Mouse (Mus musculus): ENCODE measurements at regions not wholly inside any gene's neighbourhood (a gene's known extent, or its start where the extent isn't known, plus 50 kb on each side); places are given as distances from the start of the nearest gene placed in this dataset.

DNA sequence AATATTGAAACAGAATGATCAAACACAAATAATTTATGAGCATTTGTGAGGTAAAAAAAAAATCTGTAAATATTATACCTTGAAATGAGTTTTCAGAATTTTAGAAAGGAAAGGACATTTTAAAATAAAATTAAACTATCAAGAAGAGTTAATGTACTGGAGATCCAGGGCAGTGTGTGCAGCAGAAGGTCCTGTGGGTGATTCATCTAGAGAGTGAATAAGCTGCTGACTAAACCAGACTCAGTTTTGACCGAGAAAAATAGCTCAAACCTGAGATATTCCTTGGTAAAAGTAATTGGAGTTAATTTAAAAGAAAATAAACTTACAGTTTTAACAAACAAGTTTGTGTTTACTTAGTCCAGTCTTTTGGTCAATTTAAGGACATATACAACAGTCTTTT lies 1118.6 kb upstream of the Celf2 start:
- no peak for DNase-seq (ENCODE audit: low spot score)

GRCm38 (mm10) chr2:8628485-8629208 lies 1119.3 kb upstream of the Celf2 start:
- DNase-seq (ENCODE audit: low spot score): no peak

DNA sequence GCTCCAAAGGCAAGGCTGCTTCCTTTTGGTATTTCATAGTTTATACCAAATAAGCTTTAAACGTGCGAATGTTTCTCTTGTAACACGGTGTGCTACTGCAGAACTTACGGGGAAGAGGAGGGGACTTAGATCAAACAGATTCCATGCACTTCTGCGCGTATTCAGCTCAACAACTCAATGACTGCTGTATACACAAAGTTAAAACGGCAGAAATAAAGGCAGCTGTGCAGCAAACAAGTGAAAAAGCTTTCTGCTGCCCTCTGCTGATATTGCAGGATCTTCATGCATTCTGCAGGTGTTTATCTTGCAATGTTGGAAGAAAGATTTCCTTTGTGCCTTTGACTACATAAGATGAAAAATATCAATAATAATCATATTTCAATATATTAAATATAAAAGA lies 1128.7 kb upstream of the Celf2 start:
- peak; percentile 6 for DNase-seq (ENCODE audit: low spot score)

- no peak for DNase-seq (ENCODE audit: low spot score)
Observed at GRCm38 (mm10) chr2:8639282-8639681, 1129.9 kb upstream of the Celf2 start.

DNA sequence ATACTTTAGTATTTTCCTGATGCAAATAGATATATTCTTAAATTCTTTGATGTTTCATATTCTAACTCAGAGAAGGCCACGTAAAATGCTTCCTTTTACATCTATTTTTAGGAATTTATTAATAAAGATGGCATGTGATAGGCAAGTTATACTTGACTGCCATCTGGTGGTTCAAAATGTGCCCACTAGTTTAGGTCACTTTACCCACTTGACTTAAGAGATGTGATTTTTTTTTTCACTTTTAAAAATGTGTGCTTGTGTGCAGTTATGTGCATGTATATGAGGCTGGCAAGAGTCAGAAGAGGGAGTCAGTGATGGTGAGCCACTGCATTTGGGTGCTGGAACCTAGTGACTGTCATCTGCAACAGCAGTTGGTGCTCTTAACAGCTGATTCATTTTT lies 1136.1 kb upstream of the Celf2 start:
- DNase-seq (ENCODE audit: low spot score): no peak

GRCm38 (mm10) chr2:8660544-8660943 lies 1151.2 kb upstream of the Celf2 start:
- DNase-seq (ENCODE audit: low spot score): no peak

- DNase-seq (ENCODE audit: low spot score): peak; percentile 9
Observed at GRCm38 (mm10) chr2:8673751-8674378, 1164.5 kb upstream of the Celf2 start.

GRCm38 (mm10) chr2:8675537-8675936 lies 1166.2 kb upstream of the Celf2 start:
- no peak for DNase-seq (ENCODE audit: low spot score)

DNA sequence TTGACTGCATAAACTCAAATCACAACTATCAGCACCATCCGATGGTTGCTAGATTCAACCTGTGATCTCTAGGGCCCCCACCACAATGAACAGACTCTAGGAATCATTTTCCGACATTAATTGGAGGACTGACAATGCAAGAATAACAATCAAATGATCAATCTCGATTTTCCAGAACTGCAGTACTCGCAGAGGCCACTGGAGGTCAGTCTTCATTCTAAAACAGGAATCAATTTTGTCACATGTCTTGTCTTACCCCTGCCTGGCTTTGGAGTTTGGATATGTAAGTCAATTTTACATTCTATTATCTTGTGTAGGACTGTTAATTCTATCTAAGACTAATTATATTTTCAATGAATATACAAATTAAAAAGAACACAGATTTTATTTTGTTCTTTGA lies 1167.2 kb upstream of the Celf2 start:
- no peak for DNase-seq (ENCODE audit: low spot score)

GRCm38 (mm10) chr2:8690846-8691643 lies 1181.7 kb upstream of the Celf2 start:
- no peak for DNase-seq (ENCODE audit: low spot score)

GRCm38 (mm10) chr2:8729306-8729705 lies 1151.7 kb upstream of the 4930412O13Rik start:
- DNase-seq (ENCODE audit: low spot score): no peak

DNA sequence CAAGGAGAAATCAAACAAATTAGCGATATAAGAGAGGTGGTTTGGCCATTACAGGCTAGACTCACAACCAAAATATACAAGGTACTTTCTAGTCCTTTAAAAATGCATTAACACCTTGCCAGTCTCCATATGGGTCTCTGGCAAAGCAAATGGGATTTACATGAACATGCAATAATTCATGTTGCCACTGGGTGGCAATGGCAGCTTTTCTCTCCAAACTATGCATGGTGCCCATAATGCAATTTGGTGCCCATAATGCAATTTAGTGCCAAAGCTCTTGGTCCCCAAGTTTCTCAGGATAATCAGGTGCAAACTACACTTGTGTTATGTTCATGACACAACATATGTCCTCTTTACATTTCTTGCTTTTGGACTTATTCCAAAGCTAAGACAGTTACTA lies 1126.9 kb upstream of the 4930412O13Rik start:
- peak; percentile 4 for DNase-seq (ENCODE audit: low spot score)

DNA sequence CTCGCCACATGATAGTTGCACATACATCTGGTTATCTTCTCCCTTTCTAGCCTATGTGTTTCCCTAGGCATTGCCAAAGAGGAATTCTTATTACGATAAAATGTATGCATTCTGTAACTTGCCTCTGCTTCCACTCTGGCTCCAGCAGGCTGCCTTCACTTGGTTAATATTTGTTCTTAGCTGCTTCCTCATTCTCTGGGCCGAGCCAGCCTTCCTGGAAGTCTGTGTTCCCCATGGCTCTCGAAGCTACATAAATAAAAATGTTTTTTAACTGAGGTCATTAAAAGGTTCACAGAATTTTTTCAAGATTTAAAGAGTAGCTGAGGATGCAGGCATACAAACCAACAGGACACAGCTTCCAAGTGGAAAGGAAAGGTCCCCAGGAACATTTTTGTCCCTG lies 1124.5 kb upstream of the 4930412O13Rik start:
- no peak for DNase-seq (ENCODE audit: low spot score)

GRCm38 (mm10) chr2:8770636-8771035 lies 1110.4 kb upstream of the 4930412O13Rik start:
- DNase-seq (ENCODE audit: low spot score): no peak

GRCm38 (mm10) chr2:8781152-8781935 lies 1099.7 kb upstream of the 4930412O13Rik start:
- DNase-seq (ENCODE audit: low spot score): no peak

- DNase-seq (ENCODE audit: low spot score): no peak
Observed at GRCm38 (mm10) chr2:8782225-8782624, 1098.8 kb upstream of the 4930412O13Rik start.

GRCm38 (mm10) chr2:8802061-8802460 lies 1079.0 kb upstream of the 4930412O13Rik start:
- DNase-seq (ENCODE audit: low spot score): no peak

DNA sequence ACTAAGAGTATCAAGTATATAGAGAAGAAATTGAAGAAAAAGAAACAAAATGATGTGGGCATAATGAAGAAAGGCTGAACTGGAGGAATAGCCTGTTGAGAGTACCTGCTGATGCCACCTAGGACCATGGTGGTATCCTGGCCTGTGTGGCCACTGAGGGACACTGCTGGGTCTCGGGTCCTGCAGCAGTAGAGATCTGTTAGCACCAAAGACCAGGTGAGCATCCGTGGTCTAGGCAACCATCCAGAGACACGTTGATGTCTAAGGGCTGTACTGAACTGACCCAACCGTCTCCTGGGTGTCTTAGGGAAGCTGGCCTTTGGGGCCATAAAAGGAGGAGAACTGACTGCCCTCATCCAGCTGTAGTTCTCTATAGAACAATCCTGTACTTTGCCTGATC lies 1071.4 kb upstream of the 4930412O13Rik start:
- DNase-seq (ENCODE audit: low spot score): no peak

GRCm38 (mm10) chr2:8818127-8818526 lies 1062.9 kb upstream of the 4930412O13Rik start:
- DNase-seq (ENCODE audit: low spot score): no peak

GRCm38 (mm10) chr2:8825406-8825805 lies 1055.6 kb upstream of the 4930412O13Rik start:
- DNase-seq (ENCODE audit: low spot score): no peak

All from yolk sac, embryonic 10.5 days (tissue).